Mouse (Mus musculus) forebrain, embryonic 15.5 days (tissue): Measurements from ENCODE around the gene Meox1. TPM values are rescaled to one million over a fixed set of nuclear protein-coding genes. Genes with fewer than 3 reads are reported as not detected.

ENCODE experiments used
- ATAC-seq: fragments of 200-750 bp; cut with Nextera tagmentation; replicated peaks from 2 replicates; pipeline ENCODE4 v1.8.0; 2017; ENCODE audit warnings: mild to moderate bottlenecking, moderate TSS enrichment, moderate library complexity
- H3K27ac ChIP-seq: fragments of 300-500 bp; sonication (generic); replicated peaks from 2 replicates; pipeline ENCODE4 v1.5.1; 2015; ENCODE audit warnings: mild to moderate bottlenecking, inconsistent platforms
- H3K27me3 ChIP-seq: fragments of 300-500 bp; sonication (generic); 2 replicates; pipeline ENCODE4 v1.6.1; 2015; ENCODE audit warnings: inconsistent platforms
- H3K36me3 ChIP-seq: fragments of 300-500 bp; sonication (generic); 2 replicates; pipeline ENCODE4 v1.6.1; 2015; ENCODE audit warnings: mild to moderate bottlenecking, inconsistent platforms
- H3K4me1 ChIP-seq: fragments of 300-500 bp; sonication (generic); 2 replicates; pipeline ENCODE4 v1.6.1; 2015; ENCODE audit warnings: inconsistent platforms
- H3K4me2 ChIP-seq: fragments of 300-500 bp; sonication (generic); replicated peaks from 2 replicates; pipeline ENCODE4 v1.6.1; 2015; ENCODE audit warnings: mild to moderate bottlenecking, inconsistent platforms
- H3K4me3 ChIP-seq: fragments of 300-500 bp; sonication (generic); 2 replicates; pipeline ENCODE4 v1.5.1; 2015; ENCODE audit warnings: mild to moderate bottlenecking, inconsistent platforms
- H3K9ac ChIP-seq: fragments of 300-500 bp; sonication (generic); replicated peaks from 2 replicates; pipeline ENCODE4 v1.6.1; 2015; ENCODE audit warnings: mild to moderate bottlenecking, inconsistent platforms
- H3K9me3 ChIP-seq: fragments of 300-500 bp; sonication (generic); 2 replicates; pipeline ENCODE4 v1.6.1; 2016; ENCODE audit warnings: inconsistent platforms
- WGBS: fragments of 180-500 bp; shearing (Covaris S2); methylation state at CpG from one replicate; pipeline ENCODE4 v1.1.7; 2015; ENCODE audit warnings: mixed read lengths; 5-methylcytosine and 5-hydroxymethylcytosine counted together
- polyA plus RNA-seq: library from polyadenylated mRNA; unstranded; fragments of >200 nt; fragmentation: Nextera tagmentation; extraction: Ambion mirVana; gene quantifications from 2 replicates; pipeline ENCODE4 v1.2.1, GENCODE M21; 2015

Gene Meox1
- polyA plus RNA-seq, 1 experiment from 2014 or later: 0.51 TPM

GRCm38 (mm10) chr11:101874978-101875377 is 19.2 kb downstream of the Meox1 start:
- Histone ChIP-seq H3K9me3 (no peaks in the 10 kb centered on the region), H3K4me2 (no peak overlapping the region), H3K9ac (no peak overlapping the region), H3K4me3 (no peak overlapping the region), H3K27me3 (no peaks in the 10 kb centered on the region), H3K36me3 (no peaks in the 10 kb centered on the region), H3K4me1 (peaks cover 18% of the 10 kb centered on the region), H3K27ac (no peak overlapping the region)
- 50% methylated on average over 5 of the region's 5 CpGs for WGBS
- no peak for ATAC-seq

GRCm38 (mm10) chr11:101873909-101874308 is 20.3 kb downstream of the Meox1 start:
- ATAC-seq: no peak

GRCm38 (mm10) chr11:101871435-101871834 is 22.7 kb downstream of the Meox1 start:
- peaks cover 16% of the 10 kb centered on the region for H3K4me1 ChIP-seq
- H3K36me3 ChIP-seq: no peaks in the 10 kb centered on the region
- H3K27me3 ChIP-seq: no peaks in the 10 kb centered on the region
- H3K9ac ChIP-seq: no peak overlapping the region
- 58% methylated on average over 6 of the region's 6 CpGs for WGBS
- H3K4me2 ChIP-seq: no peak overlapping the region
- ATAC-seq: no peak
- no peaks in the 10 kb centered on the region for H3K9me3 ChIP-seq
- no peak overlapping the region for H3K27ac ChIP-seq
- no peak overlapping the region for H3K4me3 ChIP-seq

More at GRCm38 (mm10) chr11:101873909-101874308, 20.3 kb downstream of the Meox1 start:
- 73% methylated on average over 8 of the region's 8 CpGs for WGBS
- Histone ChIP-seq H3K4me2 (no peak overlapping the region), H3K4me3 (no peak overlapping the region), H3K4me1 (peaks cover 18% of the 10 kb centered on the region), H3K9ac (no peak overlapping the region), H3K9me3 (no peaks in the 10 kb centered on the region), H3K27ac (no peak overlapping the region), H3K36me3 (no peaks in the 10 kb centered on the region), H3K27me3 (no peaks in the 10 kb centered on the region)

GRCm38 (mm10) chr11:101870067-101870765 is 24.0 kb downstream of the Meox1 start:
- no peak for ATAC-seq
- no peak overlapping the region for H3K4me3 ChIP-seq
- 65% methylated on average over 18 of the region's 18 CpGs for WGBS
- no peaks in the 10 kb centered on the region for H3K27me3 ChIP-seq
- H3K4me2 ChIP-seq: no peak overlapping the region
- H3K4me1 ChIP-seq: peaks cover 16% of the 10 kb centered on the region
- no peak overlapping the region for H3K9ac ChIP-seq
- no peaks in the 10 kb centered on the region for H3K9me3 ChIP-seq
- H3K36me3 ChIP-seq: no peaks in the 10 kb centered on the region
- H3K27ac ChIP-seq: no peak overlapping the region

GRCm38 (mm10) chr11:101867513-101868052 is 26.6 kb downstream of the Meox1 start:
- WGBS: 80% methylated on average over 12 of the region's 12 CpGs
- Histone ChIP-seq H3K27me3 (no peaks in the 10 kb centered on the region), H3K27ac (no peak overlapping the region), H3K4me2 (no peak overlapping the region), H3K9me3 (no peaks in the 10 kb centered on the region), H3K4me3 (no peak overlapping the region), H3K4me1 (peaks cover 4% of the 10 kb centered on the region; the same call in 1 of the 2 replicates), H3K36me3 (no peaks in the 10 kb centered on the region), H3K9ac (no peak overlapping the region)
- ATAC-seq: no peak

- no peaks in the 10 kb centered on the region for H3K27me3 ChIP-seq
- no peaks in the 10 kb centered on the region for H3K36me3 ChIP-seq
- ATAC-seq: no peak
- H3K9ac ChIP-seq: no peak overlapping the region
- H3K27ac ChIP-seq: no peak overlapping the region
- H3K4me3 ChIP-seq: no peak overlapping the region
- H3K9me3 ChIP-seq: no peaks in the 10 kb centered on the region
- 34% methylated on average over 5 of the region's 5 CpGs for WGBS
- no peak overlapping the region for H3K4me2 ChIP-seq
- H3K4me1 ChIP-seq: no peaks in the 10 kb centered on the region
Observed at GRCm38 (mm10) chr11:101858742-101859141, 35.4 kb downstream of the Meox1 start.

GRCm38 (mm10) chr11:101855950-101856712 is 38.0 kb downstream of the Meox1 start:
- Histone ChIP-seq H3K27ac (no peak overlapping the region), H3K4me1 (no peaks in the 10 kb centered on the region), H3K9me3 (no peaks in the 10 kb centered on the region), H3K9ac (no peak overlapping the region), H3K4me2 (no peak overlapping the region), H3K4me3 (no peak overlapping the region), H3K27me3 (no peaks in the 10 kb centered on the region), H3K36me3 (no peaks in the 10 kb centered on the region)
- 80% methylated on average over 9 of the region's 9 CpGs for WGBS
- no peak for ATAC-seq

GRCm38 (mm10) chr11:101851042-101851441 is 43.1 kb downstream of the Meox1 start:
- Histone ChIP-seq H3K9ac (no peak overlapping the region), H3K27ac (no peak overlapping the region), H3K36me3 (no peaks in the 10 kb centered on the region), H3K4me3 (no peak overlapping the region), H3K4me1 (no peaks in the 10 kb centered on the region), H3K4me2 (no peak overlapping the region), H3K9me3 (no peaks in the 10 kb centered on the region), H3K27me3 (no peaks in the 10 kb centered on the region)
- 84% methylated on average over 7 of the region's 7 CpGs for WGBS
- ATAC-seq: no peak

GRCm38 (mm10) chr11:101849286-101849685 is 44.9 kb downstream of the Meox1 start:
- H3K9ac ChIP-seq: no peak overlapping the region
- H3K4me2 ChIP-seq: no peak overlapping the region
- H3K4me1 ChIP-seq: no peaks in the 10 kb centered on the region
- no peak overlapping the region for H3K4me3 ChIP-seq
- no peak for ATAC-seq
- 88% methylated on average over 4 of the region's 4 CpGs for WGBS
- H3K9me3 ChIP-seq: no peaks in the 10 kb centered on the region
- H3K27ac ChIP-seq: no peak overlapping the region
- no peaks in the 10 kb centered on the region for H3K27me3 ChIP-seq
- no peaks in the 10 kb centered on the region for H3K36me3 ChIP-seq

GRCm38 (mm10) chr11:101847509-101847908 is 46.7 kb downstream of the Meox1 start:
- Histone ChIP-seq H3K4me1 (no peaks in the 10 kb centered on the region), H3K9me3 (no peaks in the 10 kb centered on the region), H3K4me2 (no peak overlapping the region), H3K27me3 (no peaks in the 10 kb centered on the region), H3K4me3 (no peak overlapping the region), H3K36me3 (no peaks in the 10 kb centered on the region), H3K9ac (no peak overlapping the region), H3K27ac (no peak overlapping the region)
- no peak for ATAC-seq
- WGBS: 85% methylated on average over 5 of the region's 5 CpGs

GRCm38 (mm10) chr11:101842773-101843163 is 51.4 kb downstream of the Meox1 start:
- ATAC-seq: no peak
- no peaks in the 10 kb centered on the region for H3K9me3 ChIP-seq
- H3K36me3 ChIP-seq: no peaks in the 10 kb centered on the region
- H3K9ac ChIP-seq: no peak overlapping the region
- H3K4me2 ChIP-seq: no peak overlapping the region
- no peaks in the 10 kb centered on the region for H3K27me3 ChIP-seq
- no peak overlapping the region for H3K27ac ChIP-seq
- H3K4me3 ChIP-seq: no peak overlapping the region
- no peaks in the 10 kb centered on the region for H3K4me1 ChIP-seq
- WGBS: 79% methylated on average over 3 of the region's 3 CpGs

- Histone ChIP-seq H3K4me2 (no peak overlapping the region), H3K27ac (no peak overlapping the region), H3K36me3 (no peaks in the 10 kb centered on the region), H3K27me3 (no peaks in the 10 kb centered on the region), H3K4me3 (no peak overlapping the region), H3K9me3 (no peaks in the 10 kb centered on the region), H3K4me1 (no peaks in the 10 kb centered on the region), H3K9ac (no peak overlapping the region)
- WGBS: 82% methylated on average over 15 of the region's 15 CpGs
- no peak for ATAC-seq
Observed at GRCm38 (mm10) chr11:101841998-101842772, 52.0 kb downstream of the Meox1 start.
